Mouse (Mus musculus) thymus, adult 2 months (tissue): ENCODE measurements around the gene Brip1.

Experiments used
- CTCF ChIP-seq: fragments of 200-500 bp; IDR thresholded peaks from 2 replicates; pipeline ENCODE4 v1.5.1; 2012; ENCODE audit warnings: mild to moderate bottlenecking, control low read depth, low read length, moderate library complexity, borderline replicate concordance; ENCODE audit not compliant: control insufficient read depth, poor library complexity, insufficient read depth; ENCODE audit errors: extremely low read depth
- POLR2A ChIP-seq: fragments of 200-500 bp; IDR thresholded peaks from 2 replicates; pipeline ENCODE4 v1.6.1; 2012; ENCODE audit warnings: mild to moderate bottlenecking, low read length, control low read depth, moderate library complexity; ENCODE audit not compliant: control insufficient read depth, poor library complexity, insufficient read depth; ENCODE audit errors: extremely low read depth

GRCm38 (mm10) chr11:86175833-86176232 lies 25.2 kb downstream of the Brip1 start:
- no peak for TF ChIP-seq POLR2A
- TF ChIP-seq CTCF, result no peak
